Mouse (Mus musculus): ENCODE results near the gene Pik3r5. TPM values are rescaled to one million over a fixed set of nuclear protein-coding genes. Genes with fewer than 3 reads are reported as not detected.

The Pik3r5 gene
- polyA plus RNA-seq, 2 experiments = 0.46 to 0.66 TPM

DNA sequence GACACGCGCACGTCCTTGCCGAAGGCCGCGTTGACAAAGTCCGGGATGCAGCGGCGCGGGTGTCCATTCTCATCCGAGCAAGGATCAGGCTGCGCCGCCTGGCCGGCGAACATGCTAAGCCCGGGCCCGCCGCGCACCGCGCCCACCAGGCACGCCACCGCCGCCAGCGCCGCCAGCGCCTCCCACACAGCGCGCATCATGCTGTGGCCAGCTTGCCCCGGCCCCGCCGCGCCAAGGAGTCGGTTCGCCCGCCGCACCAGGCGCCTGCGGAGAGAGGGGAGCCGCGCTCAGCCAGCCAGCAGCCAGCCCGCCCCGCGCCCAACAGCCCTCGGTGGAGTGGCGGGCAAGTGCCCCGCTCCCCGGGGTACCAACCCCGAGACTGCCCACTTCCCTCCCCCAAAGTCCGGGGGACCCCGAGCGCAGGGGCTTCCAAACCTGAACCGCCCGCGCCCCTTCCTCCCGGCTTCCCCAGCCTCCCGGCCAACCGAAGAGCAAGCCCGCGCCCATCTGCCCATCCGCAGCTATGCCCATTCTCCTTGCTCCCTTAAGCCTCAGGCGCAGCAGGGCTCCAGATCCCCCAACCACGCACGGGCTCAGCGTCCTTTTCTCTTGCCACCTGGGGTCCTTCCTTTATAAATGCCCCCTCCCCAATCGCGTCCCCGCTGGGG lies 45.9 kb upstream of the Pik3r5 start:
- H3K4me2 ChIP-seq (ENCODE audit: low read depth) = peak overlapping the region; percentile 53
- under 1% methylated on average over 67 of the region's 68 CpGs for WGBS (ENCODE audit: insufficient replicate concordance)
- no peak for DNase-seq (ENCODE audit: low read depth in 3 of 3, low spot score in 3 of 3)
- no peaks in the 10 kb centered on the region for H3K4me1 ChIP-seq (replicated peaks; ENCODE audit: control insufficient read depth in 2 of 2, insufficient read depth in 2 of 2, low read length in 1 of 2)
- H3K4me3 ChIP-seq (ENCODE audit: insufficient read depth in 1 of 2, low read depth in 2 of 2, low read length in 2 of 2) = peak overlapping the region; percentile 29 to 55; a peak in 3 of 4 replicates
- H3K27me3 ChIP-seq (ENCODE audit: control insufficient read depth, insufficient read depth, low read length) = peaks cover 85% of the 10 kb centered on the region
- no peak overlapping the region for H3K27ac ChIP-seq
- no peak overlapping the region for H3K9ac ChIP-seq (replicated peaks)
- H3K9me3 ChIP-seq (ENCODE audit: control insufficient read depth, low read length) = no peaks in the 10 kb centered on the region
- no peak for ATAC-seq (ENCODE audit: insufficient read depth)
- H3K36me3 ChIP-seq (replicated peaks; ENCODE audit: control insufficient read depth, insufficient read depth, low read depth) = no peaks in the 10 kb centered on the region
- TF ChIP-seq CTCF (IDR thresholded peaks at IDR 0.05; ENCODE audit: low read depth) (no peak), EP300 (IDR thresholded peaks at IDR 0.05; ENCODE audit: low read depth) (no peak)

- ATAC-seq (ENCODE audit: insufficient read depth) = no peak
- Histone ChIP-seq H3K4me3 (ENCODE audit: insufficient read depth in 1 of 2, low read depth in 2 of 2, low read length in 2 of 2) (peak overlapping the region; percentile 29 to 55; a peak in 3 of 4 replicates), H3K4me1 (replicated peaks; ENCODE audit: control insufficient read depth in 2 of 2, insufficient read depth in 2 of 2, low read length in 1 of 2) (no peaks in the 10 kb centered on the region), H3K4me2 (ENCODE audit: low read depth) (peak overlapping the region; percentile 53), H3K27ac (no peak overlapping the region), H3K9me3 (ENCODE audit: control insufficient read depth, low read length) (no peaks in the 10 kb centered on the region), H3K9ac (replicated peaks) (no peak overlapping the region), H3K36me3 (replicated peaks; ENCODE audit: control insufficient read depth, insufficient read depth, low read depth) (no peaks in the 10 kb centered on the region), H3K27me3 (ENCODE audit: control insufficient read depth, insufficient read depth, low read length) (peaks cover 92% of the 10 kb centered on the region)
- 2% methylated on average over 87 of the region's 90 CpGs for WGBS (ENCODE audit: insufficient replicate concordance)
- TF ChIP-seq EP300 (IDR thresholded peaks at IDR 0.05; ENCODE audit: low read depth) (no peak), CTCF (IDR thresholded peaks at IDR 0.05; ENCODE audit: low read depth) (no peak)
- DNase-seq (ENCODE audit: low read depth in 3 of 3, low spot score in 3 of 3) = no peak
Measured at GRCm38 (mm10) chr11:68386589-68387440, 45.1 kb upstream of the Pik3r5 start.

- DNase-seq (ENCODE audit: low read depth in 3 of 3, low spot score in 3 of 3) (no peak), ATAC-seq (ENCODE audit: insufficient read depth) (no peak)
- H3K36me3 ChIP-seq (replicated peaks; ENCODE audit: control insufficient read depth, insufficient read depth, low read depth) = no peaks in the 10 kb centered on the region
- H3K9me3 ChIP-seq (ENCODE audit: control insufficient read depth, low read length) = no peaks in the 10 kb centered on the region
- peaks cover 92% of the 10 kb centered on the region for H3K27me3 ChIP-seq (ENCODE audit: control insufficient read depth, insufficient read depth, low read length)
- peak overlapping the region; percentile 53; the same call in 1 of the 2 replicates for H3K4me2 ChIP-seq (ENCODE audit: low read depth)
- TF ChIP-seq EP300 (IDR thresholded peaks at IDR 0.05; ENCODE audit: low read depth) = no peak
- WGBS (ENCODE audit: insufficient replicate concordance) = 27% methylated on average over 4 of the region's 4 CpGs
- peak overlapping the region in 1 of 2 experiments; percentile 55; a peak in 1 of 4 replicates for H3K4me3 ChIP-seq (ENCODE audit: insufficient read depth in 1 of 2, low read depth in 2 of 2, low read length in 2 of 2)
- no peak overlapping the region for H3K27ac ChIP-seq
- no peak overlapping the region for H3K9ac ChIP-seq (replicated peaks)
- no peaks in the 10 kb centered on the region for H3K4me1 ChIP-seq (replicated peaks; ENCODE audit: control insufficient read depth in 2 of 2, insufficient read depth in 2 of 2, low read length in 1 of 2)
Measured at GRCm38 (mm10) chr11:68387441-68387760, 44.5 kb upstream of the Pik3r5 start.

DNA sequence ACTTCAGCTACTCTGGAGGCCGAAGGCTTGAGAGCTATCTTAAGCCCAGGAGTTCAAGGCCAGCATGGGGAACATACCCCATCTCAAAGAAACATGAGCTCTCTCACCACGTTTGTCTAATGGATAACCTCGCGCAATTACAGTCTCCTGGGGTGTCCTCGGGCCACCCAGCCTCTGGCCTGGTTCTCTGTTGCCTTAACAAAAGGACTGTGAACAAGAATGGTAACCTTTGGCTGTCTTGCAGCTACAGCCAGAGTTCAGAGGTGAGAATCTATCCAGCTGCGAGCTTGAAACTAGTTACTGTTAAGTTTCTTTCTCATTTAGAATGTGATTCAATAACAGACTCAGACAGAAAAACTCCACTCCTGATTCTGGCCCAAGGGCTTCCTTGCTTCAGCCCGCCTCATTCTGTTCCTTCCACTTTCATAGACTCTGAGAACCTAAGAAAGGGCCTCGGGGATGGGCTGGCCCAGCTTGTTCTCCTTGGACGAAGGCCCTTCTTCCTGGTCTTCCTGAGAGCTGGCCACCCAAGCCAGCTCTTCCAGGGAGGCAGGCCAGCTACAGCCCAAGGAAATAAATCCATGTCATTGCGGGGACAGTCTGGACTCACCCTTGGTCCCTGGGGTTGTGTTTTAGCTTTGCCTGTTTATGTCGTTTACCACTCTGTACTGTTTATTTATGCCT lies 43.8 kb upstream of the Pik3r5 start:
- H3K9me3 ChIP-seq (ENCODE audit: control insufficient read depth, low read length) = no peaks in the 10 kb centered on the region
- no peak overlapping the region for H3K4me3 ChIP-seq (ENCODE audit: insufficient read depth in 1 of 2, low read depth in 2 of 2, low read length in 2 of 2)
- H3K36me3 ChIP-seq (replicated peaks; ENCODE audit: control insufficient read depth, insufficient read depth, low read depth) = no peaks in the 10 kb centered on the region
- TF ChIP-seq CTCF (IDR thresholded peaks at IDR 0.05; ENCODE audit: low read depth) (no peak), EP300 (IDR thresholded peaks at IDR 0.05; ENCODE audit: low read depth) (no peak)
- peaks cover 92% of the 10 kb centered on the region for H3K27me3 ChIP-seq (ENCODE audit: control insufficient read depth, insufficient read depth, low read length)
- no peak overlapping the region for H3K4me2 ChIP-seq (ENCODE audit: low read depth)
- H3K27ac ChIP-seq = no peak overlapping the region
- no peak for ATAC-seq (ENCODE audit: insufficient read depth)
- H3K4me1 ChIP-seq (replicated peaks; ENCODE audit: control insufficient read depth in 2 of 2, insufficient read depth in 2 of 2, low read length in 1 of 2) = no peaks in the 10 kb centered on the region
- no peak overlapping the region for H3K9ac ChIP-seq (replicated peaks)
- no peak for DNase-seq (ENCODE audit: low read depth in 3 of 3, low spot score in 3 of 3)
- 32% methylated on average over 11 of the region's 11 CpGs for WGBS (ENCODE audit: insufficient replicate concordance)

DNA sequence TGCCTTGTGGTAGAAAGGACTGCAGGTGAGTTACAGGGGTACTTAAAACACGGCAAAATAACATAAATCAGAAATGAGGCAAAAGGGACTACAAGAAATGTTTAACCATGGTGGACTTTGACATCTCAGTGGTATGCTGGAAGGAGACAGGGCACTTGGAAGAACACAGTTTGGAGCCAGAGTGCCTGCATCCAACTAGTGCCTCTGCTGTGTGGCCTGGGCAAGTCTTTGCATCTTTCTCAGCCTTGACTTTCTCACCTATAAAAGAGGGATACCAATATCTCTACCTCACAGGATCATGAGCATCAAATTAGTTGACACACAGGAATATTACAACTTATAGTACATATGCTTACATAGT lies 43.3 kb upstream of the Pik3r5 start:
- peaks cover 87% of the 10 kb centered on the region for H3K27me3 ChIP-seq (ENCODE audit: control insufficient read depth, insufficient read depth, low read length)
- no peak overlapping the region for H3K27ac ChIP-seq
- H3K4me1 ChIP-seq (replicated peaks; ENCODE audit: control insufficient read depth in 2 of 2, insufficient read depth in 2 of 2, low read length in 1 of 2) = no peaks in the 10 kb centered on the region
- DNase-seq (ENCODE audit: low read depth in 3 of 3, low spot score in 3 of 3) (no peak), ATAC-seq (ENCODE audit: insufficient read depth) (no peak)
- TF ChIP-seq CTCF (IDR thresholded peaks at IDR 0.05; ENCODE audit: low read depth) (no peak), EP300 (IDR thresholded peaks at IDR 0.05; ENCODE audit: low read depth) (no peak)
- no peak overlapping the region for H3K9ac ChIP-seq (replicated peaks)
- no peaks in the 10 kb centered on the region for H3K9me3 ChIP-seq (ENCODE audit: control insufficient read depth, low read length)
- no peak overlapping the region for H3K4me2 ChIP-seq (ENCODE audit: low read depth)
- no peak overlapping the region for H3K4me3 ChIP-seq (ENCODE audit: insufficient read depth in 1 of 2, low read depth in 2 of 2, low read length in 2 of 2)
- no peaks in the 10 kb centered on the region for H3K36me3 ChIP-seq (replicated peaks; ENCODE audit: control insufficient read depth, insufficient read depth, low read depth)
- 8% methylated on average over 1 of the region's 1 CpGs for WGBS (ENCODE audit: insufficient replicate concordance)

Data from liver, embryonic 14.5 days (tissue).